Mouse (Mus musculus): ENCODE results near the gene Tmem51. TPM values are rescaled to one million over a fixed set of nuclear protein-coding genes. Genes with fewer than 3 reads are reported as not detected.

The Tmem51 gene
- polyA plus RNA-seq (2015; fragmentation: Nextera tagmentation; extraction: Ambion mirVana), result 14.2 and 14.5 TPM in 2 replicates

- peak within 1 kb of the TSS; percentile 93 for H3K4me2 ChIP-seq (replicated peaks)
- H3K9ac ChIP-seq, result peak within 1 kb of the TSS; percentile 75
- H3K36me3 ChIP-seq, result no peaks in the 10 kb centered on the region
- H3K27me3 ChIP-seq, result peaks cover 17% of the 10 kb centered on the region
- peak; percentile 84 for ATAC-seq (ENCODE audit: low FRiP score, low read depth)
- peaks cover 50% of the 10 kb centered on the region for H3K4me1 ChIP-seq
- no peaks in the 10 kb centered on the region for H3K9me3 ChIP-seq
- peak within 1 kb of the TSS; percentile 67 for H3K27ac ChIP-seq
- WGBS, result under 1% methylated on average over 52 of the region's 52 CpGs
- H3K4me3 ChIP-seq, result peak within 1 kb of the TSS; percentile 73
These were observed at the start of gene Tmem51 for GRCm38 (mm10) chr4:142084131-142084899. Gene Tmem51 (minus strand): TSS chr4:142084304.

DNA sequence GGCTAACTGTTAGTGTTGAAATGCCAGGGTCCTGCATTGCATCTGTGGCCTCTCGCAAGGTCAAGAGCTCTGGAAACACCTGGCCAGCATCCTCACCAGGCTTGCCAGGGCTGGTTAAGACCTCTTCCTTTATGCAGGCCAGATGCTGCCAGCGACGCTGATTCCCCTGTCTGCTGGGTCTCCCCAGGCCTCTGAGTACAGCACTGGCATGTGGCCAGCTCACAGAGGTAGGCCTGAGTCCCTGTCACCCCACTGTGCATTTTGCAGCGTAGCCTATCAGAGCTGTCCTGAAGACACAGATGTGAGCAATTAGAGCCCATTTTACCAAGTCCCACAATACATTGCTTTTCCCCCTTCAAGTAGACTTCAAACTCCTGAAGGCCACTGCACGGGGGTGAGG is 46.1 kb upstream of the Tmem51 start:
- Histone ChIP-seq H3K4me2 (replicated peaks) (no peak overlapping the region), H3K4me1 (peaks cover 39% of the 10 kb centered on the region), H3K27me3 (no peaks in the 10 kb centered on the region), H3K36me3 (no peaks in the 10 kb centered on the region), H3K27ac (peak overlapping the region; percentile 65; the same call in 1 of the 2 replicates), H3K4me3 (no peak overlapping the region), H3K9ac (0 out of 2 replicates have a peak overlapping the region, but pooled peaks have one; percentile 25), H3K9me3 (no peaks in the 10 kb centered on the region)
- ATAC-seq (ENCODE audit: low FRiP score, low read depth), result peak; percentile 49; the same call in 1 of the 2 replicates
- WGBS, result 15% methylated on average over 5 of the region's 5 CpGs

GRCm38 (mm10) chr4:142127275-142127788 is 43.2 kb upstream of the Tmem51 start:
- peaks cover 25% of the 10 kb centered on the region for H3K4me1 ChIP-seq
- no peaks in the 10 kb centered on the region for H3K36me3 ChIP-seq
- H3K4me3 ChIP-seq, result no peak overlapping the region
- no peak overlapping the region for H3K27ac ChIP-seq
- H3K27me3 ChIP-seq, result no peaks in the 10 kb centered on the region
- ATAC-seq (ENCODE audit: low FRiP score, low read depth), result no peak
- H3K9me3 ChIP-seq, result no peaks in the 10 kb centered on the region
- H3K9ac ChIP-seq, result no peak overlapping the region
- no peak overlapping the region for H3K4me2 ChIP-seq (replicated peaks)
- 86% methylated on average over 6 of the region's 6 CpGs for WGBS

DNA sequence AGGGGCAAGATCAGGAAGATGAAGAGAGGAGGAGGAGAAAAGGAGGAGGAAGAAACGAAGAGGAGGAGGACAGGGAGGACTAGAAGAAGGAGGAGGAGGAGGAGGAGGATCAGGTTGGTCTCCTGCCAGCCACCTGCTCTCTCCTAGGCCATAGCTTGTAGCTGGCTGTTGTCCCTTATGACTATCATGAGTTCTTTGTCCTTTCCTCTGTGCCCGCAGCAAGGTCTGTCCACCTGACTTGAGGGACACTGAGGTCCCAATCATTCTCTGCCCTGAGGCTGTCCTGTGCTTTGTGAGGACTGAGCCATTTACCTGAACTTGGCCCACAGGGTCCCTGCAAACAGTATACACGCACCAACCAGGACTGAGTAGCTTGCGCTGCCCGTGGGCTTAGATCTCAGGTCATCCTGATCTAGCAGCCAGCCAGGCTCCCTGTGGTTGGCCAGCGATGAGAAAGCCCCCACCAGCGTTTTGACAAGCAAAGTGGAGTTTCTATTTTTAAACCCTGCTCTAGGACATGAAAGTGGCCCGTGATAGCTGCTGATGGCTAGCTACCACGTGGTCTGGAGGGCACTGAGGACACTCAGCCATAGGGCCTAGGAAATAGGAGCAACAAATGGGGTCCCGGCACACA is 42.7 kb upstream of the Tmem51 start:
- Histone ChIP-seq H3K4me3 (no peak overlapping the region), H3K36me3 (no peaks in the 10 kb centered on the region), H3K4me2 (replicated peaks) (no peak overlapping the region), H3K9me3 (no peaks in the 10 kb centered on the region), H3K4me1 (peaks cover 20% of the 10 kb centered on the region), H3K27me3 (no peaks in the 10 kb centered on the region), H3K27ac (no peak overlapping the region), H3K9ac (no peak overlapping the region)
- WGBS, result 75% methylated on average over 10 of the region's 10 CpGs
- no peak for ATAC-seq (ENCODE audit: low FRiP score, low read depth)

DNA sequence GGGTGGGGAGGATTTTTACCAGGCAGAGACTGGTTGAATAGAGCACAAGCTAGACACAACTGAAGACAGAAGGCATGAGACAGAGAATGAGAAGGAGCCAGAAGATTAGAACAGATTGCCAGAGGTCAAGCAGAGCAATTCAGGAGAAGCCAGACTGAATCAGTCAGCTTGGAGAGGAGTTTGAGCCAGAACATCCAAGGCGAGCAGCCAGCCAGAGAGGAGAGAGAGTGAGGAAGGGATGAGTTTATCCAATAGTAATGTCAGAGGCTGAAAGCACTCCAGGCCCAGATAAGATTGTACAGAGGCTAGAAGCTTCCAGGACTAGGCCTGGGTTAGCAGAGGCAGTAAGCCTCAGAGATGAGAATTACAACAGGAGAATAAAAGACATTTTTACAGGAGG is 37.1 kb upstream of the Tmem51 start:
- no peak overlapping the region for H3K4me2 ChIP-seq (replicated peaks)
- no peak overlapping the region for H3K27ac ChIP-seq
- no peaks in the 10 kb centered on the region for H3K36me3 ChIP-seq
- 0 out of 2 replicates have a peak, but pooled peaks cover 3% of the 10 kb centered on the region for H3K27me3 ChIP-seq
- no peak overlapping the region for H3K9ac ChIP-seq
- peaks cover 27% of the 10 kb centered on the region for H3K4me1 ChIP-seq
- H3K9me3 ChIP-seq, result no peaks in the 10 kb centered on the region
- no peak for ATAC-seq (ENCODE audit: low FRiP score, low read depth)
- WGBS, result 54% methylated on average over 1 of the region's 1 CpGs
- H3K4me3 ChIP-seq, result no peak overlapping the region

GRCm38 (mm10) chr4:142118522-142118921 is 34.4 kb upstream of the Tmem51 start:
- Histone ChIP-seq H3K36me3 (no peaks in the 10 kb centered on the region), H3K4me2 (replicated peaks) (no peak overlapping the region), H3K4me1 (peaks cover 27% of the 10 kb centered on the region), H3K9me3 (no peaks in the 10 kb centered on the region), H3K4me3 (no peak overlapping the region), H3K9ac (no peak overlapping the region), H3K27me3 (0 out of 2 replicates have a peak, but pooled peaks cover 3% of the 10 kb centered on the region), H3K27ac (no peak overlapping the region)
- 15% methylated on average over 7 of the region's 7 CpGs for WGBS
- ATAC-seq (ENCODE audit: low FRiP score, low read depth), result peak; percentile 87

GRCm38 (mm10) chr4:142117993-142118392 is 33.9 kb upstream of the Tmem51 start:
- no peak overlapping the region for H3K27ac ChIP-seq
- no peaks in the 10 kb centered on the region for H3K9me3 ChIP-seq
- H3K36me3 ChIP-seq, result no peaks in the 10 kb centered on the region
- H3K4me1 ChIP-seq, result peaks cover 27% of the 10 kb centered on the region
- H3K4me3 ChIP-seq, result no peak overlapping the region
- H3K9ac ChIP-seq, result no peak overlapping the region
- peak; percentile 32 for ATAC-seq (ENCODE audit: low FRiP score, low read depth)
- H3K27me3 ChIP-seq, result 0 out of 2 replicates have a peak, but pooled peaks cover 3% of the 10 kb centered on the region
- 62% methylated on average over 12 of the region's 12 CpGs for WGBS
- H3K4me2 ChIP-seq (replicated peaks), result no peak overlapping the region

DNA sequence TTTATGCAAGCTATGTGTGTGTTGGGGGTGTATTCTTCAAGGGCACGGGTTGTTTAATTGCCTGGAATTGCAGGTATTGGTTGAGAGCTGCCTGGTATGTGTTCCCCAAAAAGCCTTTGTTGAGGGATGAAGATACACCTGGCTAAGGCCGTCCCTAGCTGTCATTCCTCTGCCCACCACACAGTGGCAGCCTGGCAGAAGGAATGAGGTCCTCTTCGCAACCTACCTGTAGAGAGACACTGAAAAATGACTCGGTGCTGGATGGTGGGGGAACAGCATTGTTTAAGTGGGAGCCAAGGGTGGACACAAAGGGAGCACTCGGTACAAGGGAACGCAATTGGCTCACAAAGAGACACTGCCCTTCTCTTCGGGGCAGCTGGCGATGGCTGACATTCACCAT is 29.2 kb upstream of the Tmem51 start:
- H3K4me2 ChIP-seq (replicated peaks), result no peak overlapping the region
- 39% methylated on average over 8 of the region's 8 CpGs for WGBS
- H3K4me3 ChIP-seq, result no peak overlapping the region
- no peak; the same call in 1 of the 2 replicates for ATAC-seq (ENCODE audit: low FRiP score, low read depth)
- H3K27me3 ChIP-seq, result 0 out of 2 replicates have a peak, but pooled peaks cover 3% of the 10 kb centered on the region
- peaks cover 8% of the 10 kb centered on the region for H3K4me1 ChIP-seq
- H3K27ac ChIP-seq, result no peak overlapping the region
- H3K36me3 ChIP-seq, result peaks cover 5% of the 10 kb centered on the region; the same call in 1 of the 2 replicates
- H3K9me3 ChIP-seq, result peaks cover 6% of the 10 kb centered on the region; the same call in 1 of the 2 replicates
- H3K9ac ChIP-seq, result no peak overlapping the region

DNA sequence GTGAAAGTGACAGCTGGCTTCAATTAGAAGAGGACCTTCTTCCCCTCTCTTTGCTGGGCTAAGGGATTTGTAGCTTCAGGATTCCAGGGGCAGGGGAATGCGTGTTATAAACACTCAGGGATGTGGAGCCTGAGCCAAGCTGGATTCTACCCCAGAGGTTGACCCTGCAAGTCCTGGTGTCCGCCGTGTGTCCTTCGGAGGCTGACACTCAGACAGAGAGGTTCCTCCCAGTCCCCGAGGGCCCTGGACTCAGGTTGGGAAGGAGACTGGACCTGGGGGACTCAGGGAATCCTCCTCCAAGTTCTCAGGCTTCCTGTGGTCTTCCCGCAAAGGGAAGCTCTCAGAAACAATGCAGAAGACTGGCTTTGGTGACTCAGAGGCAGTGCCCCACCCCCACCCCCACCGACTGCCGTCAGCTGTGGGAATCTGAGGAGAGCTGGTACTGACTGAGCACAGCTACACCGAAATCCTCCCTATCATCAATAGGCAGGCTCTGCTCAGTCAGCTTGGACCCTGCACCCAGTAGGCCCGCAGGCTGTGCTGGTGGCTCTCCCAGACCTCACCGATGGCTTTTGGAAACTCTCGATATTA is 19.1 kb upstream of the Tmem51 start:
- no peak overlapping the region for H3K9ac ChIP-seq
- H3K4me3 ChIP-seq, result no peak overlapping the region
- H3K27me3 ChIP-seq, result no peaks in the 10 kb centered on the region
- H3K9me3 ChIP-seq, result no peaks in the 10 kb centered on the region
- H3K4me2 ChIP-seq (replicated peaks), result no peak overlapping the region
- H3K27ac ChIP-seq, result no peak overlapping the region
- WGBS, result 46% methylated on average over 12 of the region's 12 CpGs
- no peak for ATAC-seq (ENCODE audit: low FRiP score, low read depth)
- peaks cover 8% of the 10 kb centered on the region; the same call in 1 of the 2 replicates for H3K36me3 ChIP-seq
- peaks cover 16% of the 10 kb centered on the region for H3K4me1 ChIP-seq

DNA sequence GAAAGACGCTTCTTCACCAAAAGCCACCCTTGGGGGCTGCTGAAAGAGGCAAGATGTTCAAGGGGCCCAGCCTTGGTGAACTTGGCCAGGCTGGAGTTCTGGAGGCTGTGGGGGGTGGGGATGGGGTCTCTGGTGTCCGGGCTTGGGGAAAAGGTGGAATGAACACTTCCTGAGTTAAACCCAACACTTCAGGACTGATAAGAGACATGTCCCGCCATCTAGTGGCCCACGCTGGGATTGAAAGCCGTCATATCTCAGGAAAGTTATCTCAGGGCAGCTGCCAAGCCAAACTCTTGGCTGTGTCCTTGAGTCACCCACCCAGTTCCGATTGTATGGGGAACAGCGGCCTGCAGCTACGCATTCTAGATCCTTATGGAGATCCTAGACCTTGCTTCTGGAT is 14.2 kb upstream of the Tmem51 start:
- H3K27me3 ChIP-seq, result no peaks in the 10 kb centered on the region
- no peak overlapping the region for H3K4me3 ChIP-seq
- no peak overlapping the region for H3K9ac ChIP-seq
- no peaks in the 10 kb centered on the region for H3K36me3 ChIP-seq
- H3K4me2 ChIP-seq (replicated peaks), result peak overlapping the region; percentile 38
- no peak overlapping the region for H3K27ac ChIP-seq
- peak; percentile 46; the same call in 1 of the 2 replicates for ATAC-seq (ENCODE audit: low FRiP score, low read depth)
- 16% methylated on average over 8 of the region's 8 CpGs for WGBS
- H3K4me1 ChIP-seq, result peaks cover 28% of the 10 kb centered on the region
- no peaks in the 10 kb centered on the region for H3K9me3 ChIP-seq

DNA sequence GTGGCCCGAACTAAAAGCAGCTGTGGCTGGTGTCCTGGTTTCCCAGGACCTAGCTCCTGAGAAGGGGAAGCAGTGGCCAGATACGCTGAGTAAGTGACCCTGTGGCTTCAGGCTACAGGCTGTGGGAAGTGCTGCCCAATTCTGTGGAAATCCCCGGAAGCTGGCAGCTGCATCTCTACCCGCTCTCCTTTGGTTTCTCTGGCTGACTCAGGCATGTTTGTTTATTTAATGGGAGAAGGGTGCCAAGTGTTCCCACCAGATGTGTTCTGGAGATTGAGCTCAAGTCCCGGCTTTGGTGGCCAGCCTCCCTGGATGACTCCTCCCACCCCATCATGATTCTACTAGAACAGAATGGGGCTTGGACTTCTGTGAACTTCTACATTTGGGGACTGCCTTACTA is 13.8 kb upstream of the Tmem51 start:
- H3K36me3 ChIP-seq, result no peaks in the 10 kb centered on the region
- H3K9ac ChIP-seq, result no peak overlapping the region
- WGBS, result 18% methylated on average over 5 of the region's 5 CpGs
- no peak overlapping the region for H3K27ac ChIP-seq
- H3K9me3 ChIP-seq, result no peaks in the 10 kb centered on the region
- ATAC-seq (ENCODE audit: low FRiP score, low read depth), result no peak; the same call in 1 of the 2 replicates
- H3K4me1 ChIP-seq, result peaks cover 23% of the 10 kb centered on the region
- H3K4me2 ChIP-seq (replicated peaks), result peak overlapping the region; percentile 38
- no peaks in the 10 kb centered on the region for H3K27me3 ChIP-seq
- H3K4me3 ChIP-seq, result no peak overlapping the region

All from limb, embryonic 13.5 days (tissue).